Comparison of ENCODE assay signal across 20 mouse cellular contexts in the genomic region with DNA sequence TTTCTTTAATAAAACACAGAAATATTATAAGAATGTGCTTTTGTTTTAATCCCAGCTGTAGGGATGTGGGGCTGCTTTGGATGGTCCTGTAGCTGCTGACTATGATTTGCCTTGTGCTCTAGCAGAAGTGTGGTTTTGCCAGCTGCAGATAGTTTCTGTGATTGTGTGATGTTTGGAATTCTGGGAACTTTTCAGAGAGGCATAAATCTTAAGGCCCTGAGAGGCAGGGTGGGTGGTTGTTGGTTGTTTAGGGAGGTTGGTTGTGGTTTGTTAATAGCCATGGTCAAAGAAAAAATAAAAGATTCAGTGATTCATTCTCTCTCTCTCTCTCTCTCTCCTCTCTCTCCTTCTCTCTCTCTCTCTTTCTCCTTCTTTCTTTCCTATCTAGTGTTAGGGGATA. TPM values are rescaled to one million over a fixed set of nuclear protein-coding genes. Genes with fewer than 3 reads are reported as not detected.
A peak's percentile ranks its signal among the peaks of the same experiment; 100 is the strongest.
DNase-seq lines count a peak whose midpoint lies in the region; TF ChIP-seq lines count a peak whose summit lies in the region.
"Had no signal": no experiment of that assay in that cellular context is flagged by ENCODE, and none has a peak within 500 bp of the region (broad histone marks: within the 10 kb centered on the region; RNA-seq: fewer than 3 reads in every experiment).

No protein-coding gene starts in this region.

- H3K4me3 ChIP-seq in C2C12 (ENCODE audit: insufficient read depth, poor library complexity, severe bottlenecking): no peak overlapping the region
- no peak overlapping the region for H3K4me3 ChIP-seq in embryonic fibroblast, embryonic 13.5 days (ENCODE audit: insufficient read depth, low read length)
- H3K4me3 ChIP-seq in thymus, adult 2 months (ENCODE audit: control insufficient read depth, insufficient read depth, low read length): no peak overlapping the region
- H3K4me3 ChIP-seq: embryonic facial prominence, embryonic 10.5 days; embryonic facial prominence, embryonic 12.5 days; erythroblast, embryonic 14.5 days; forebrain, embryonic 10.5 days; forebrain, embryonic 12.5 days had no signal

- H3K79me3 ChIP-seq in C2C12 (ENCODE audit: low read depth): peaks cover 32% of the 10 kb centered on the region

- no peaks in the 10 kb centered on the region for H3K27me3 ChIP-seq in C2C12 (ENCODE audit: control insufficient read depth, insufficient read depth, insufficient read length)
- no peaks in the 10 kb centered on the region for H3K27me3 ChIP-seq in thymus, adult 2 months (ENCODE audit: control insufficient read depth, insufficient read depth, low read length)
- H3K27me3 ChIP-seq: embryonic facial prominence, embryonic 12.5 days; forebrain, embryonic 12.5 days; Patski had no signal

- DNase-seq in thymus, adult 2 months: no peak
- no peak for DNase-seq in adrenal gland, postnatal 36 days
- no peak for DNase-seq in testis, postnatal 10 days (ENCODE audit: low spot score)
- DNase-seq: adrenal gland, adult 2 months; adrenal gland, postnatal 10 days; adrenal gland, postnatal 25 days; B cell, adult 2 months; cerebellum, adult 11-12 months; cerebellum, adult 2 months; cerebellum, adult 9-10 months; cerebellum, postnatal 10 days; cerebellum, postnatal 25 days had no signal

- TF ChIP-seq CTCF in C2C12 (IDR thresholded peaks at IDR 0.05; ENCODE audit: control insufficient read depth, insufficient read depth, insufficient read length): no peak
- no peak for TF ChIP-seq CTCF in embryonic fibroblast, embryonic 13.5 days (IDR thresholded peaks at IDR 0.05; ENCODE audit: borderline replicate concordance, insufficient read depth, low read length)
- TF ChIP-seq CTCF in thymus, adult 2 months (IDR thresholded peaks at IDR 0.05; ENCODE audit: borderline replicate concordance, control insufficient read depth, extremely low read depth, insufficient read depth, low read length, poor library complexity): no peak

- no peak overlapping the region for H3ac ChIP-seq in C2C12 (ENCODE audit: control insufficient read depth, insufficient read length, low read depth)

- peaks cover 4% of the 10 kb centered on the region for H3K36me3 ChIP-seq in C2C12 (ENCODE audit: control insufficient read depth, insufficient read depth)
- no peaks in the 10 kb centered on the region for H3K36me3 ChIP-seq in thymus, adult 2 months (ENCODE audit: control insufficient read depth, insufficient read depth, low read length)
- H3K36me3 ChIP-seq: forebrain, embryonic 12.5 days had no signal

- peak overlapping the region; percentile 61; the same call in 1 of the 2 replicates for H3K27ac ChIP-seq in embryonic fibroblast, embryonic 13.5 days (ENCODE audit: insufficient read depth, low read length)
- no peak overlapping the region for H3K27ac ChIP-seq in thymus, adult 2 months (ENCODE audit: control insufficient read depth, insufficient read depth, low read length)
- H3K27ac ChIP-seq: embryonic facial prominence, embryonic 10.5 days; embryonic facial prominence, embryonic 12.5 days; forebrain, embryonic 10.5 days; forebrain, embryonic 12.5 days had no signal

- peaks cover 12% of the 10 kb centered on the region for H3K4me1 ChIP-seq in embryonic fibroblast, embryonic 13.5 days (ENCODE audit: control insufficient read depth, insufficient read depth, low read length)
- H3K4me1 ChIP-seq in thymus, adult 2 months (replicated peaks; ENCODE audit: control insufficient read depth, insufficient read depth, low read length): no peaks in the 10 kb centered on the region

- H3K79me2 ChIP-seq in C2C12 (ENCODE audit: control insufficient read depth, insufficient read depth): peaks cover 80% of the 10 kb centered on the region

- TF ChIP-seq POLR2A in embryonic fibroblast, embryonic 13.5 days (IDR thresholded peaks at IDR 0.05; ENCODE audit: low read depth, low read length): no peak
- TF ChIP-seq POLR2A in thymus, adult 2 months (IDR thresholded peaks at IDR 0.05; ENCODE audit: control insufficient read depth, extremely low read depth, insufficient read depth, low read length, poor library complexity): no peak

TF ChIP-seq in C2C12, 6 proteins besides CTCF, POLR2A, EP300 and RAD21:
- TF ChIP-seq MYOG (IDR thresholded peaks at IDR 0.05; ENCODE audit: control insufficient read depth, extremely low read depth, insufficient read length) (no peak), FOSL1 (IDR thresholded peaks at IDR 0.05; ENCODE audit: insufficient read depth, low read length, poor library complexity, severe bottlenecking) (peak; percentile 29)
TF ChIP-seq in C2C12: peak in this region for 1.

RNA-seq across cellular contexts. Expression of gene Tcf7l2, which starts 57.8 kb away (rescaled TPM):
- polyA plus RNA-seq in C2C12 (2012; fragmentation: generic; extraction: Trizol): 10.3 TPM
- 29.8 and 41.1 TPM in 2 replicates for polyA plus RNA-seq in embryonic fibroblast, embryonic 13.5 days (2011; ENCODE audit: insufficient read length, low read depth, missing spikeins)
- polyA plus RNA-seq in thymus, adult 2 months (2012; rRNA removed): 7.6 and 10.2 TPM in 2 replicates
- total RNA-seq in adrenal gland, postnatal 36 days (2021): 10 to 100 TPM; 22.7 to 28.3 TPM
